Mouse (Mus musculus) midbrain, embryonic 16.5 days (tissue): ENCODE measurements at regions not wholly inside any gene's neighbourhood (a gene's known extent, or its start where the extent isn't known, plus 50 kb on each side); places are given as distances from the start of the nearest gene placed in this dataset.

ENCODE experiments used
- ATAC-seq: fragments of 200-750 bp; cut with Nextera tagmentation; 2 replicates; pipeline ENCODE4 v1.8.0; 2017; ENCODE audit warnings: moderate TSS enrichment
- H3K27ac ChIP-seq: fragments of 300-500 bp; sonication (generic); 2 replicates; pipeline ENCODE4 v1.5.1; 2014; ENCODE audit warnings: mild to moderate bottlenecking, low read length, mixed read lengths
- H3K27me3 ChIP-seq: fragments of 300-500 bp; sonication (generic); 2 replicates; pipeline ENCODE4 v1.6.1; 2014; ENCODE audit warnings: low read depth, low read length, mixed read lengths; ENCODE audit not compliant: control insufficient read depth, insufficient read depth
- H3K36me3 ChIP-seq: fragments of 300-500 bp; sonication (generic); 2 replicates; pipeline ENCODE4 v1.6.1; 2014; ENCODE audit warnings: mild to moderate bottlenecking, low read length, moderate library complexity, mixed read lengths; ENCODE audit not compliant: control insufficient read depth, insufficient read depth
- H3K4me1 ChIP-seq: fragments of 300-500 bp; sonication (generic); 2 replicates; pipeline ENCODE4 v1.6.1; 2014; ENCODE audit warnings: mild to moderate bottlenecking, low read length, mixed read lengths; ENCODE audit not compliant: control insufficient read depth, insufficient read depth
- H3K4me2 ChIP-seq: fragments of 300-500 bp; sonication (generic); 2 replicates; pipeline ENCODE4 v1.6.1; 2014; ENCODE audit warnings: mild to moderate bottlenecking, low read length, mixed read lengths
- H3K4me3 ChIP-seq: fragments of 300-500 bp; sonication (generic); 2 replicates; pipeline ENCODE4 v1.5.1; 2014; ENCODE audit warnings: low read depth, mild to moderate bottlenecking, low read length, moderate library complexity, mixed read lengths
- H3K9ac ChIP-seq: fragments of 300-500 bp; sonication (generic); 2 replicates; pipeline ENCODE4 v1.6.1; 2014; ENCODE audit warnings: low read depth, low read length, mixed read lengths
- H3K9me3 ChIP-seq: fragments of 300-500 bp; sonication (generic); replicated peaks from 2 replicates; pipeline ENCODE4 v1.6.1; 2014; ENCODE audit warnings: mild to moderate bottlenecking, low read length, mixed read lengths; ENCODE audit not compliant: control insufficient read depth, poor library complexity, severe bottlenecking
- WGBS: fragments of 180-500 bp; shearing (Covaris S2); extraction: QIAGEN DNeasy Blood & Tissue Kit; methylation state at CpG from one replicate; pipeline ENCODE4 v1.1.7; 2014; 5-methylcytosine and 5-hydroxymethylcytosine counted together

GRCm38 (mm10) chr4:22098605-22099004 is 167.5 kb downstream of the Faxc start:
- H3K9ac ChIP-seq, result no peak overlapping the region
- 94% methylated on average over 9 of the region's 9 CpGs for WGBS
- H3K9me3 ChIP-seq, result no peaks in the 10 kb centered on the region
- ATAC-seq, result no peak
- H3K27ac ChIP-seq, result no peak overlapping the region
- H3K4me1 ChIP-seq, result peaks cover 28% of the 10 kb centered on the region
- no peaks in the 10 kb centered on the region for H3K27me3 ChIP-seq
- no peaks in the 10 kb centered on the region for H3K36me3 ChIP-seq
- no peak overlapping the region for H3K4me3 ChIP-seq
- no peak overlapping the region for H3K4me2 ChIP-seq

GRCm38 (mm10) chr4:22102478-22102877 is 171.3 kb downstream of the Faxc start:
- Histone ChIP-seq H3K4me2 (no peak overlapping the region), H3K4me3 (no peak overlapping the region), H3K27me3 (no peaks in the 10 kb centered on the region), H3K9ac (no peak overlapping the region), H3K36me3 (no peaks in the 10 kb centered on the region), H3K9me3 (no peaks in the 10 kb centered on the region), H3K27ac (peak overlapping the region; percentile 43), H3K4me1 (peaks cover 10% of the 10 kb centered on the region; the same call in 1 of the 2 replicates)
- ATAC-seq, result peak; percentile 91
- WGBS, result 33% methylated on average over 5 of the region's 5 CpGs

- peak overlapping the region; percentile 30 for H3K27ac ChIP-seq
- H3K9me3 ChIP-seq, result no peaks in the 10 kb centered on the region
- whole genome bisulfite sequencing, result 41% methylated on average over 8 of the region's 8 CpGs
- no peak overlapping the region for H3K4me3 ChIP-seq
- no peak overlapping the region for H3K9ac ChIP-seq
- H3K36me3 ChIP-seq, result no peaks in the 10 kb centered on the region
- H3K4me1 ChIP-seq, result peaks cover 10% of the 10 kb centered on the region; the same call in 1 of the 2 replicates
- peak; percentile 75 for ATAC-seq
- H3K4me2 ChIP-seq, result no peak overlapping the region
- no peaks in the 10 kb centered on the region for H3K27me3 ChIP-seq
Observed at GRCm38 (mm10) chr4:22103001-22103587, 172.0 kb downstream of the Faxc start.

- Histone ChIP-seq H3K4me3 (no peak overlapping the region), H3K36me3 (no peaks in the 10 kb centered on the region), H3K9me3 (no peaks in the 10 kb centered on the region), H3K9ac (no peak overlapping the region), H3K27ac (no peak overlapping the region), H3K27me3 (no peaks in the 10 kb centered on the region), H3K4me1 (peaks cover 15% of the 10 kb centered on the region), H3K4me2 (no peak overlapping the region)
- no peak for ATAC-seq
- WGBS, result 75% methylated on average over 9 of the region's 9 CpGs
Observed at GRCm38 (mm10) chr4:22106883-22107282, 175.8 kb downstream of the Faxc start.

- H3K4me3 ChIP-seq, result no peak overlapping the region
- WGBS, result 19% methylated on average over 6 of the region's 6 CpGs
- no peaks in the 10 kb centered on the region for H3K27me3 ChIP-seq
- H3K36me3 ChIP-seq, result no peaks in the 10 kb centered on the region
- H3K9ac ChIP-seq, result no peak overlapping the region
- H3K4me2 ChIP-seq, result no peak overlapping the region
- peaks cover 16% of the 10 kb centered on the region for H3K4me1 ChIP-seq
- ATAC-seq, result no peak; the same call in 1 of the 2 replicates
- H3K27ac ChIP-seq, result no peak overlapping the region
- no peaks in the 10 kb centered on the region for H3K9me3 ChIP-seq
Observed at GRCm38 (mm10) chr4:22109410-22109809, 178.3 kb downstream of the Faxc start.

- Histone ChIP-seq H3K4me3 (no peak overlapping the region), H3K9me3 (no peaks in the 10 kb centered on the region), H3K9ac (0 out of 2 replicates have a peak overlapping the region, but pooled peaks have one; percentile 31), H3K27me3 (no peaks in the 10 kb centered on the region), H3K4me2 (peak overlapping the region; percentile 5), H3K36me3 (no peaks in the 10 kb centered on the region), H3K4me1 (peaks cover 16% of the 10 kb centered on the region), H3K27ac (peak overlapping the region; percentile 32; the same call in 1 of the 2 replicates)
- WGBS, result 15% methylated on average over 8 of the region's 8 CpGs
- peak; percentile 63; the same call in 1 of the 2 replicates for ATAC-seq
Observed at GRCm38 (mm10) chr4:22110400-22110799, 179.3 kb downstream of the Faxc start.

- H3K4me3 ChIP-seq, result no peak overlapping the region
- H3K9me3 ChIP-seq, result no peaks in the 10 kb centered on the region
- H3K27ac ChIP-seq, result no peak overlapping the region
- H3K4me1 ChIP-seq, result peaks cover 16% of the 10 kb centered on the region
- no peaks in the 10 kb centered on the region for H3K27me3 ChIP-seq
- H3K36me3 ChIP-seq, result no peaks in the 10 kb centered on the region
- 50% methylated on average over 5 of the region's 5 CpGs for WGBS
- ATAC-seq, result peak; percentile 54; the same call in 1 of the 2 replicates
- no peak overlapping the region for H3K9ac ChIP-seq
- H3K4me2 ChIP-seq, result 0 out of 2 replicates have a peak overlapping the region, but pooled peaks have one; percentile 5
Observed at GRCm38 (mm10) chr4:22112209-22112608, 181.1 kb downstream of the Faxc start.

GRCm38 (mm10) chr4:22114451-22114850 is 183.3 kb downstream of the Faxc start:
- no peak for ATAC-seq
- H3K27me3 ChIP-seq, result no peaks in the 10 kb centered on the region
- no peaks in the 10 kb centered on the region for H3K9me3 ChIP-seq
- no peak overlapping the region for H3K4me3 ChIP-seq
- no peak overlapping the region for H3K9ac ChIP-seq
- H3K4me2 ChIP-seq, result no peak overlapping the region
- H3K27ac ChIP-seq, result no peak overlapping the region
- no peaks in the 10 kb centered on the region for H3K36me3 ChIP-seq
- peaks cover 14% of the 10 kb centered on the region for H3K4me1 ChIP-seq

- no peak overlapping the region for H3K4me3 ChIP-seq
- H3K9ac ChIP-seq, result no peak overlapping the region
- no peak overlapping the region for H3K4me2 ChIP-seq
- H3K36me3 ChIP-seq, result no peaks in the 10 kb centered on the region
- no peak for ATAC-seq
- no peaks in the 10 kb centered on the region for H3K27me3 ChIP-seq
- H3K4me1 ChIP-seq, result no peaks in the 10 kb centered on the region
- 68% methylated on average over 3 of the region's 3 CpGs for WGBS
- no peak overlapping the region for H3K27ac ChIP-seq
- no peaks in the 10 kb centered on the region for H3K9me3 ChIP-seq
Observed at GRCm38 (mm10) chr4:22119877-22120276, 188.7 kb downstream of the Faxc start.
